Mouse (Mus musculus): ENCODE measurements around the gene Hoxa7.

Gene Hoxa7

GRCm38 (mm10) chr6:52200073-52200750 is 21.4 kb downstream of the Hoxa7 start:
- DNase-seq (ENCODE audit: low read depth, low spot score) = no peak

GRCm38 (mm10) chr6:52197271-52197670 is 24.4 kb downstream of the Hoxa7 start:
- no peak for DNase-seq (ENCODE audit: low read depth, low spot score)

GRCm38 (mm10) chr6:52196811-52197210 is 24.8 kb downstream of the Hoxa7 start:
- DNase-seq (ENCODE audit: low read depth, low spot score) = no peak

- DNase-seq (ENCODE audit: low read depth, low spot score) = no peak
These were observed 27.0 kb downstream of the Hoxa7 start for GRCm38 (mm10) chr6:52194690-52195089.

GRCm38 (mm10) chr6:52191860-52192550 is 29.6 kb downstream of the Hoxa7 start:
- peak; percentile 65 for DNase-seq (ENCODE audit: low read depth, low spot score)

GRCm38 (mm10) chr6:52190906-52191810 is 30.5 kb downstream of the Hoxa7 start, which contains the start of gene Hoxa4:
Gene Hoxa4, minus strand, starts transcription at chr6:52191753.
- DNase-seq (ENCODE audit: low read depth, low spot score) = no peak

- DNase-seq (ENCODE audit: low read depth, low spot score) = no peak
These were observed 31.2 kb downstream of the Hoxa7 start for GRCm38 (mm10) chr6:52190410-52190809.

GRCm38 (mm10) chr6:52189909-52190308 is 31.7 kb downstream of the Hoxa7 start:
- DNase-seq (ENCODE audit: low read depth, low spot score) = no peak

GRCm38 (mm10) chr6:52189172-52189591 is 32.5 kb downstream of the Hoxa7 start:
- DNase-seq (ENCODE audit: low read depth, low spot score) = peak; percentile 86

GRCm38 (mm10) chr6:52186500-52186899 is 35.2 kb downstream of the Hoxa7 start:
- DNase-seq (ENCODE audit: low read depth, low spot score) = no peak

GRCm38 (mm10) chr6:52185834-52186233 is 35.8 kb downstream of the Hoxa7 start:
- no peak for DNase-seq (ENCODE audit: low read depth, low spot score)

- DNase-seq (ENCODE audit: low read depth, low spot score) = no peak
These were observed 36.4 kb downstream of the Hoxa7 start for GRCm38 (mm10) chr6:52185222-52185621.

- DNase-seq (ENCODE audit: low read depth, low spot score) = no peak
These were observed 37.0 kb downstream of the Hoxa7 start for GRCm38 (mm10) chr6:52184668-52185067.

GRCm38 (mm10) chr6:52183311-52184080 is 38.2 kb downstream of the Hoxa7 start:
- DNase-seq (ENCODE audit: low read depth, low spot score) = no peak

GRCm38 (mm10) chr6:52182793-52183192 is 38.9 kb downstream of the Hoxa7 start:
- DNase-seq (ENCODE audit: low read depth, low spot score) = no peak

GRCm38 (mm10) chr6:52182030-52182429 is 39.6 kb downstream of the Hoxa7 start:
- no peak for DNase-seq (ENCODE audit: low read depth, low spot score)

GRCm38 (mm10) chr6:52180726-52181125 is 40.9 kb downstream of the Hoxa7 start:
- DNase-seq (ENCODE audit: low read depth, low spot score) = no peak

- DNase-seq (ENCODE audit: low read depth, low spot score) = no peak
These were observed 41.4 kb downstream of the Hoxa7 start for GRCm38 (mm10) chr6:52180213-52180710.

GRCm38 (mm10) chr6:52179690-52180089 is 42.0 kb downstream of the Hoxa7 start:
- no peak for DNase-seq (ENCODE audit: low read depth, low spot score)

GRCm38 (mm10) chr6:52178918-52179665 is 42.6 kb downstream of the Hoxa7 start:
- no peak for DNase-seq (ENCODE audit: low read depth, low spot score)
